Mouse (Mus musculus) spleen, adult 2 months (tissue): ENCODE results near the gene Gm17018.
A peak's percentile ranks its signal among the peaks of the same experiment; 100 is the strongest.

Source experiments
- CTCF ChIP-seq: fragments of 200-500 bp; IDR thresholded peaks from 2 replicates; pipeline ENCODE4 v1.5.1; 2011; ENCODE audit warnings: mild to moderate bottlenecking, inconsistent platforms; ENCODE audit not compliant: insufficient read depth, insufficient read length, insufficient replicate concordance; ENCODE audit errors: extremely low read depth
- POLR2A ChIP-seq: fragments of 200-500 bp; IDR thresholded peaks from 2 replicates; pipeline ENCODE4 v1.6.1; 2011; ENCODE audit warnings: low read depth, low read length, inconsistent platforms

DNA sequence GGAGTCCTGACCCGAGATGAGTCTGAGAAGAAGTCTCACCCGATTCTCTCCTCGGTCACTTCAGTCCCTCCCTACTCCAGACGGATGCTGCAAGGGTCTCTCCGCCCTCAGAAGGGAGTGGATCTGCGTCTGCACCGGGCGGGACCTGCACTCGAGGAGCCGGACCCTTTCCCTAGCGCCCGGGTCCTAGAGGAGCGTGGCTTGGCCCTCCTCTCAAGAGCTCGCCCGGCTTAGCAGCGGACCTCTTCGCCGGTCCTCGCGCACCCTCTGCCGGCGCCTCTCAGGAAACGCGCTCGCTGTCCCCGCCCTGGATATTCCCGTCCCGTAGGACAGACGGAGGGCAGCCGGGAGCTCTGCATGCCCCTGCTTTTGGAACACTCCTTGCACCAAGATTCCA is 15.5 kb upstream of the Gm17018 start:
- TF ChIP-seq CTCF (peak; percentile 96), POLR2A (no peak)
